Mouse (Mus musculus) intestine, embryonic 14.5 days (tissue): ENCODE measurements around the gene Cfap54. TPM values are rescaled to one million over a fixed set of nuclear protein-coding genes. Genes with fewer than 3 reads are reported as not detected.

Source experiments
- ATAC-seq: fragments of 200-750 bp; cut with Nextera tagmentation; replicated peaks from 2 replicates; pipeline ENCODE4 v1.8.0; 2017; ENCODE audit warnings: low read depth, moderate number of reproducible peaks, moderate TSS enrichment, moderate library complexity; ENCODE audit not compliant: low FRiP score, low TSS enrichment
- DNase-seq: peaks from one replicate; pipeline ENCODE4 v3.0.0-alpha.2; 2018; ENCODE audit warnings: low spot score
- H3K27ac ChIP-seq: fragments of 300-500 bp; sonication (generic); 2 replicates; pipeline ENCODE4 v1.5.1; 2014; ENCODE audit warnings: low read depth, mild to moderate bottlenecking, control low read depth
- H3K27me3 ChIP-seq: fragments of 300-500 bp; sonication (generic); replicated peaks from 2 replicates; pipeline ENCODE4 v1.6.1; 2014; ENCODE audit warnings: low read length, control low read depth; ENCODE audit not compliant: control insufficient read depth, insufficient read depth
- H3K36me3 ChIP-seq: fragments of 300-500 bp; sonication (generic); 2 replicates; pipeline ENCODE4 v1.6.1; 2014; ENCODE audit warnings: low read length, control low read depth; ENCODE audit not compliant: control insufficient read depth, insufficient read depth
- H3K4me1 ChIP-seq: fragments of 300-500 bp; sonication (generic); replicated peaks from 2 replicates; pipeline ENCODE4 v1.6.1; 2014; ENCODE audit warnings: low read length, control low read depth, mixed read lengths; ENCODE audit not compliant: control insufficient read depth, insufficient read depth
- H3K4me2 ChIP-seq: fragments of 300-500 bp; sonication (generic); 2 replicates; pipeline ENCODE4 v1.6.1; 2014; ENCODE audit warnings: low read length
- H3K4me3 ChIP-seq: fragments of 300-500 bp; sonication (generic); 2 replicates; pipeline ENCODE4 v1.5.1; 2014; ENCODE audit warnings: low read depth, low read length, control low read depth, mixed read lengths
- H3K9ac ChIP-seq: fragments of 300-500 bp; sonication (generic); 2 replicates; pipeline ENCODE4 v1.6.1; 2014; ENCODE audit warnings: mild to moderate bottlenecking, low read length
- H3K9me3 ChIP-seq: fragments of 300-500 bp; sonication (generic); 2 replicates; pipeline ENCODE4 v1.6.1; 2016; ENCODE audit warnings: low read length, control low read depth; ENCODE audit not compliant: control insufficient read depth
- WGBS: fragments of 180-500 bp; shearing (Covaris S2); extraction: QIAGEN DNeasy Blood & Tissue Kit; methylation state at CpG from one replicate; pipeline ENCODE4 v1.1.7; 2014; 5-methylcytosine and 5-hydroxymethylcytosine counted together
- polyA plus RNA-seq: library from polyadenylated mRNA; unstranded; fragments of >200 nt; fragmentation: Nextera tagmentation; extraction: Ambion mirVana; gene quantifications from 2 replicates; pipeline ENCODE4 v1.2.1, GENCODE M21; 2014

Cfap54 gene
- polyA plus RNA-seq, 1 experiment from 2014 or later: 0.16 TPM

- no peak overlapping the region for H3K4me2 ChIP-seq
- 69% methylated on average over 2 of the region's 2 CpGs for WGBS
- no peak overlapping the region for H3K4me3 ChIP-seq
- no peaks in the 10 kb centered on the region for H3K9me3 ChIP-seq
- H3K27me3 ChIP-seq: no peaks in the 10 kb centered on the region
- H3K27ac ChIP-seq: no peak overlapping the region
- ATAC-seq (no peak), DNase-seq (no peak)
- no peaks in the 10 kb centered on the region for H3K36me3 ChIP-seq
- H3K4me1 ChIP-seq: no peaks in the 10 kb centered on the region
- H3K9ac ChIP-seq: no peak overlapping the region
These were observed 90.8 kb downstream of the Cfap54 start for GRCm38 (mm10) chr10:92990576-92990975.

DNA sequence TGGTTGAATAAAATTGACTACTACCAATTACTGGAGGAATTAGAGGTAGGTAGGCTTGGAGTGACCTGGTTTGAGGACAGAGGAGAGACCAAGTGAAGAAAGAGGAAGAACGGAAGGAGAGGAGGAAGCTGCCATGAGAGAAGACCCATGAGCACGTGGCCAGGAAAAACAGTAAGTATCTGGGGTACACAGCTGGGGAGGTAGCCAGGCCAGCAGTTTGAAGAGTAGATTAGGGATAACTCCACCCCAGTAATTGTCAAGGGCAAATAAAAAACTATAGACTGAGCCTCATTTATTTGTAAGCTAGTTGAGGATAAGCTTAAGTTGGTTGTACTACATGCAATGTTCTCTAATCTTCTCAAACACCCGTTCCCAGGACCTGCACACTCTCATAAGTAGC, 116.3 kb downstream of the Cfap54 start:
- no peaks in the 10 kb centered on the region for H3K4me1 ChIP-seq
- H3K4me3 ChIP-seq: no peak overlapping the region
- H3K36me3 ChIP-seq: no peaks in the 10 kb centered on the region
- DNase-seq (no peak), ATAC-seq (no peak)
- no peak overlapping the region for H3K4me2 ChIP-seq
- H3K9ac ChIP-seq: no peak overlapping the region
- no peak overlapping the region for H3K27ac ChIP-seq
- H3K9me3 ChIP-seq: no peaks in the 10 kb centered on the region
- WGBS: 83% methylated on average over 3 of the region's 3 CpGs
- no peaks in the 10 kb centered on the region for H3K27me3 ChIP-seq

GRCm38 (mm10) chr10:92950044-92950443, 131.4 kb downstream of the Cfap54 start:
- no peaks in the 10 kb centered on the region for H3K4me1 ChIP-seq
- H3K27ac ChIP-seq: no peak overlapping the region
- ATAC-seq (no peak), DNase-seq (no peak)
- no peak overlapping the region for H3K9ac ChIP-seq
- H3K36me3 ChIP-seq: no peaks in the 10 kb centered on the region
- 83% methylated on average over 1 of the region's 1 CpGs for WGBS
- H3K9me3 ChIP-seq: no peaks in the 10 kb centered on the region
- H3K4me3 ChIP-seq: no peak overlapping the region
- H3K27me3 ChIP-seq: no peaks in the 10 kb centered on the region
- H3K4me2 ChIP-seq: no peak overlapping the region

GRCm38 (mm10) chr10:92942848-92943645, 138.4 kb downstream of the Cfap54 start:
- Histone ChIP-seq H3K4me3 (no peak overlapping the region), H3K36me3 (no peaks in the 10 kb centered on the region), H3K27ac (no peak overlapping the region), H3K4me1 (no peaks in the 10 kb centered on the region), H3K27me3 (no peaks in the 10 kb centered on the region), H3K9me3 (no peaks in the 10 kb centered on the region), H3K4me2 (no peak overlapping the region), H3K9ac (no peak overlapping the region)
- DNase-seq: no peak
- 67% methylated on average over 7 of the region's 7 CpGs for WGBS
- ATAC-seq: no peak

- Histone ChIP-seq H3K36me3 (no peaks in the 10 kb centered on the region), H3K4me2 (no peak overlapping the region), H3K27me3 (no peaks in the 10 kb centered on the region), H3K9ac (no peak overlapping the region), H3K4me1 (no peaks in the 10 kb centered on the region), H3K9me3 (no peaks in the 10 kb centered on the region), H3K4me3 (no peak overlapping the region), H3K27ac (no peak overlapping the region)
- no peak for ATAC-seq
- WGBS: 65% methylated on average over 1 of the region's 1 CpGs
- DNase-seq: no peak
These were observed 139.8 kb downstream of the Cfap54 start for GRCm38 (mm10) chr10:92941616-92942015.

DNA sequence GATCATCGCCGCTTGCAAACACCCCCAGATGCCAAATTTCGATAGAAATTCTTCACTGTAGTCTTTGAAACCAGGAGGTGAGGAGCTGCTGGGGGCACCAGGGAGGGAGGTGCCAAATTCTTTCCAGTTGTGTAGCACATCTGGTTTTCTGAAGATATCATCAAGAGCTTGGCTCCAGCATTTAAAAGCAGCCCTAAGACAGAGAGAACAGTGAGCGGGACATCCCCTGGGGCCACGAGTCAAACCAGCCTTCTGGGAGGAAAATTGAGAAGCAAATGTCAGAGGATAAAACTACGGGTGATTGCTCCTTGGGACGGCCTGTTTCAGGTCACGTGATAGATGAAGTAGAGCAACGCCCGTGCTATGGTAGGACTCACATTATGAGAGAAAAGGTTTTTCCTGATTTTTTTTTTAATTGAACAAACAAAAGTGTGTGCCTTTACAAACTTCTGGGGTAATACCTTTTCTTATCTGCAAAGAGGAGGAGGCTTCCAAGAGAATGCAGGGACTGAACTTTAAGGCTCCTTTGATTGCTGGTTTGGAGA, 143.6 kb downstream of the Cfap54 start:
- Histone ChIP-seq H3K36me3 (no peaks in the 10 kb centered on the region), H3K27me3 (no peaks in the 10 kb centered on the region), H3K9me3 (no peaks in the 10 kb centered on the region), H3K4me2 (no peak overlapping the region), H3K9ac (no peak overlapping the region), H3K4me3 (no peak overlapping the region), H3K4me1 (no peaks in the 10 kb centered on the region), H3K27ac (no peak overlapping the region)
- 65% methylated on average over 10 of the region's 10 CpGs for WGBS
- no peak for ATAC-seq
- DNase-seq: no peak

DNA sequence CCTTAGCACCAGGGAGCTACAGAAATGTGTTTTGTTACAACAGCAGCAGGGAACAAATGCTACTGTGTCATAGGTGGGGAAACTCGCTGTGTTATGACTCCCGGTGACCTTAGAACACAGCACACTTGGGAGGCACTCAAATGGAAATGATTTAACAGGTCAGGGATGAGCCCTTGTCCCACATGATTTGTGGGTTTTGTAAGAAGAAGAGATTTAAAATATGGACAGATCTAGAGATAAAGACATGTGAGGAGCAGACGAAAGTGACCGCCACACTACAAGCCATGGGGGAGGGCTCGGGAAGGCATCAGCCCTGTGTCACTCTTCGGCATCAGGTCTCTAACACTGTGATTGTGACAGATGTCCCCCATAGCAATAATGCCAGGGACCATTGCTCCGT, 144.3 kb downstream of the Cfap54 start:
- H3K27ac ChIP-seq: no peak overlapping the region
- ATAC-seq (no peak), DNase-seq (no peak)
- no peak overlapping the region for H3K4me2 ChIP-seq
- no peaks in the 10 kb centered on the region for H3K4me1 ChIP-seq
- no peak overlapping the region for H3K9ac ChIP-seq
- H3K9me3 ChIP-seq: no peaks in the 10 kb centered on the region
- H3K36me3 ChIP-seq: no peaks in the 10 kb centered on the region
- no peaks in the 10 kb centered on the region for H3K27me3 ChIP-seq
- H3K4me3 ChIP-seq: no peak overlapping the region
- 73% methylated on average over 7 of the region's 7 CpGs for WGBS

- H3K4me2 ChIP-seq: no peak overlapping the region
- no peak overlapping the region for H3K9ac ChIP-seq
- H3K27me3 ChIP-seq: no peaks in the 10 kb centered on the region
- peak; percentile 58; the same call in 1 of the 2 replicates for ATAC-seq
- WGBS: 15% methylated on average over 5 of the region's 5 CpGs
- no peak for DNase-seq
- no peak overlapping the region for H3K27ac ChIP-seq
- H3K9me3 ChIP-seq: no peaks in the 10 kb centered on the region
- H3K4me1 ChIP-seq: no peaks in the 10 kb centered on the region
- no peaks in the 10 kb centered on the region for H3K36me3 ChIP-seq
- no peak overlapping the region for H3K4me3 ChIP-seq
These were observed 146.9 kb downstream of the Cfap54 start for GRCm38 (mm10) chr10:92934506-92934905.

DNA sequence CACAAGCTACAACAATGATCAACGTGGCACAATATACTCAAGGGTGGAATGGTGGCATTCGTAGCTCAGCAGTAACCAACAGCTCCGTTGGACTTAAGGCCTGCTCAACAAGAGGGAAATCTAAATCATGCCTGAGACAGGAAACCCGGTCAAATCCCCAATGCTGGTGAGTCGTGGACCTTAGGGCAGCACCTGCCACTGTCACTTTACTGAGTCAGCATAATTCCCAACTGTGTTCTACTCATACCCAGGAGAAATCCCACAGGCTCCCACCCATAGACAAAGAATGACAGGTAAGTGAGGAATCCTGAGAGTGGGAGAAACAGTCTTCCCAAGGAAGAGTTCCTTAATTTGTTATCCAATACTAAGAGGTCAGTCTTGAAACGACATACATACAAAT, 147.8 kb downstream of the Cfap54 start:
- H3K4me2 ChIP-seq: no peak overlapping the region
- ATAC-seq (no peak), DNase-seq (no peak)
- H3K9ac ChIP-seq: no peak overlapping the region
- no peaks in the 10 kb centered on the region for H3K36me3 ChIP-seq
- no peak overlapping the region for H3K4me3 ChIP-seq
- 70% methylated on average over 6 of the region's 6 CpGs for WGBS
- H3K4me1 ChIP-seq: no peaks in the 10 kb centered on the region
- H3K9me3 ChIP-seq: no peaks in the 10 kb centered on the region
- H3K27me3 ChIP-seq: no peaks in the 10 kb centered on the region
- no peak overlapping the region for H3K27ac ChIP-seq
